Mouse (Mus musculus): ENCODE data around the gene Hyal2. TPM values are rescaled to one million over a fixed set of nuclear protein-coding genes. Genes with fewer than 3 reads are reported as not detected.

Gene Hyal2
- polyA plus RNA-seq, 1 experiment: 103 TPM

DNA sequence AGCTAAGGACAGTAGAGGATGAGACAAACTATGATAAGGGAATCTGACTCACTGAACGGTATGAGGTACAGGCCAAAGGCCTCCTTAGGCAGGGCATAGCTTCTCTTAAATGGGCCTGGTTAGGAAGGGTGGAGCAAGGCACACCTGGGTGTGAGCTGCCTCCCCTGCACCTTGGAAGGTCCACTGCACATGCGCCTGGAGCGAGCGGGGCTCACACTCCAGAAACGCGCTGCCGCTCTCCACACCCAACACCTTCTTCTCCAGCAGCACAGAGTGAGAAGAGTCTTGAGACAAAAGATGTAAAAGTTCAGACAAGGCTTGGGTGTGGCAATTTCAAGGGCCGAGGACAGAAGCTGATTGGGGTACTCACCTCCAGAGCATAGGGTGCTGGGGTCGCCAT is 31.7 kb downstream of the Hyal2 start:
- peak; percentile 44 for DNase-seq
- peaks cover 29% of the 10 kb centered on the region for H3K4me1 ChIP-seq (ENCODE audit: control insufficient read depth, insufficient read depth, low read length)
- peak overlapping the region; percentile 3; the same call in 1 of the 2 replicates for H3K4me3 ChIP-seq (ENCODE audit: insufficient read depth, low read depth, low read length)
- TF ChIP-seq POLR2A (IDR thresholded peaks at IDR 0.05; ENCODE audit: low read depth, low read length) (no peak), CTCF (conservative IDR thresholded peaks at IDR 0.05; ENCODE audit: insufficient read depth, insufficient read length, low read depth, low read length) (no peak)
- no peaks in the 10 kb centered on the region for H3K36me3 ChIP-seq (ENCODE audit: control insufficient read depth, insufficient read depth, low read length)
- H3K27me3 ChIP-seq (replicated peaks; ENCODE audit: control insufficient read depth, insufficient read depth, low read length): no peaks in the 10 kb centered on the region
- no peak overlapping the region for H3K27ac ChIP-seq (ENCODE audit: insufficient read depth, low read depth, low read length)
- 68% methylated on average over 9 of the region's 9 CpGs for WGBS

- Histone ChIP-seq H3K27me3 (replicated peaks; ENCODE audit: control insufficient read depth, insufficient read depth, low read length) (no peaks in the 10 kb centered on the region), H3K4me3 (ENCODE audit: insufficient read depth, low read depth, low read length) (peak overlapping the region; percentile 3; the same call in 1 of the 2 replicates), H3K36me3 (ENCODE audit: control insufficient read depth, insufficient read depth, low read length) (no peaks in the 10 kb centered on the region), H3K27ac (ENCODE audit: insufficient read depth, low read depth, low read length) (no peak overlapping the region), H3K4me1 (ENCODE audit: control insufficient read depth, insufficient read depth, low read length) (peaks cover 29% of the 10 kb centered on the region)
- 65% methylated on average over 14 of the region's 14 CpGs for WGBS
- TF ChIP-seq POLR2A (IDR thresholded peaks at IDR 0.05; ENCODE audit: low read depth, low read length) (no peak), CTCF (conservative IDR thresholded peaks at IDR 0.05; ENCODE audit: insufficient read depth, insufficient read length, low read depth, low read length) (no peak)
- peak; percentile 63 for DNase-seq
Observed at GRCm38 (mm10) chr9:107599842-107600241, 32.1 kb downstream of the Hyal2 start.

GRCm38 (mm10) chr9:107600745-107601144 is 33.0 kb downstream of the Hyal2 start:
- 73% methylated on average over 12 of the region's 12 CpGs for WGBS
- H3K4me3 ChIP-seq (ENCODE audit: insufficient read depth, low read depth, low read length): no peak overlapping the region
- H3K27ac ChIP-seq (ENCODE audit: insufficient read depth, low read depth, low read length): no peak overlapping the region
- H3K27me3 ChIP-seq (replicated peaks; ENCODE audit: control insufficient read depth, insufficient read depth, low read length): no peaks in the 10 kb centered on the region
- TF ChIP-seq CTCF (conservative IDR thresholded peaks at IDR 0.05; ENCODE audit: insufficient read depth, insufficient read length, low read depth, low read length) (peak; percentile 36), POLR2A (IDR thresholded peaks at IDR 0.05; ENCODE audit: low read depth, low read length) (no peak)
- peak; percentile 70 for DNase-seq
- H3K4me1 ChIP-seq (ENCODE audit: control insufficient read depth, insufficient read depth, low read length): peaks cover 36% of the 10 kb centered on the region
- H3K36me3 ChIP-seq (ENCODE audit: control insufficient read depth, insufficient read depth, low read length): no peaks in the 10 kb centered on the region

GRCm38 (mm10) chr9:107601275-107601674 is 33.5 kb downstream of the Hyal2 start:
- no peak overlapping the region for H3K27ac ChIP-seq (ENCODE audit: insufficient read depth, low read depth, low read length)
- no peaks in the 10 kb centered on the region for H3K36me3 ChIP-seq (ENCODE audit: control insufficient read depth, insufficient read depth, low read length)
- TF ChIP-seq CTCF (conservative IDR thresholded peaks at IDR 0.05; ENCODE audit: insufficient read depth, insufficient read length, low read depth, low read length): no peak
- no peaks in the 10 kb centered on the region for H3K27me3 ChIP-seq (replicated peaks; ENCODE audit: control insufficient read depth, insufficient read depth, low read length)
- no peak for DNase-seq
- H3K4me3 ChIP-seq (ENCODE audit: insufficient read depth, low read depth, low read length): no peak overlapping the region
- WGBS: 84% methylated on average over 11 of the region's 11 CpGs
- H3K4me1 ChIP-seq (ENCODE audit: control insufficient read depth, insufficient read depth, low read length): peaks cover 38% of the 10 kb centered on the region

DNA sequence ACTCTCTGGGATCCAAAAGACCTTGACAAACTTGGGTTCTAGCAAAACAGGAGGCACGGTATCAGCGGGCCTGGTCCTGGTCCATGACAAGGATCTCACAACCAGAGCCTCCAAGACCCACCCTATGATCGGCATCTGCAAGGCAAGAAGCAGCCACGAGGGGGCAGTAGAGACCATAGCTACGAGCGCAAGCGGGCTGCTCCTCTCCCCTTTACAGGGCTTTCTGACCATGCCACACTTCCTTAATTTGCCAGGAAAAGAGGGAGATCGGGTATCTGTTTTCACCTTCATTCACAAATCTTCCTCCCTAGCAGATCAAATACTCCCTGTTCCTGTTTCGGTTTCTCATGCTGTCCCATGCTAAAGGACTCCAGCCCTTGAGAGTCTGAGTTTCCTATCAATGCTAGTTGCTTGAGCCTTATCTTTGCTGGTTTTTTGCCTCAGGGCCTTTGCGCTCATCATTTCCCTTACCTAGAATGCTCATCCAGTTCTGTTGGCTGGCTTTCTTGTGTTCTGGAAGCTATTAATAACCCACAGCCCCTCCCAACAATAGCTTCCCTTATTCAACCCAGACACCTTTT is 34.4 kb downstream of the Hyal2 start:
- WGBS: 9% methylated on average over 10 of the region's 10 CpGs
- no peaks in the 10 kb centered on the region for H3K27me3 ChIP-seq (replicated peaks; ENCODE audit: control insufficient read depth, insufficient read depth, low read length)
- DNase-seq: peak; percentile 91
- H3K4me1 ChIP-seq (ENCODE audit: control insufficient read depth, insufficient read depth, low read length): peaks cover 33% of the 10 kb centered on the region
- H3K27ac ChIP-seq (ENCODE audit: insufficient read depth, low read depth, low read length): no peak overlapping the region
- H3K4me3 ChIP-seq (ENCODE audit: insufficient read depth, low read depth, low read length): no peak overlapping the region
- no peak for TF ChIP-seq POLR2A (IDR thresholded peaks at IDR 0.05; ENCODE audit: low read depth, low read length)
- TF ChIP-seq CTCF (conservative IDR thresholded peaks at IDR 0.05; ENCODE audit: insufficient read depth, insufficient read length, low read depth, low read length): peak; percentile 98
- H3K36me3 ChIP-seq (ENCODE audit: control insufficient read depth, insufficient read depth, low read length): no peaks in the 10 kb centered on the region

- 58% methylated on average over 6 of the region's 6 CpGs for WGBS
- TF ChIP-seq CTCF (conservative IDR thresholded peaks at IDR 0.05; ENCODE audit: insufficient read depth, insufficient read length, low read depth, low read length): no peak
- no peak for TF ChIP-seq POLR2A (IDR thresholded peaks at IDR 0.05; ENCODE audit: low read depth, low read length)
- H3K4me3 ChIP-seq (ENCODE audit: insufficient read depth, low read depth, low read length): no peak overlapping the region
- no peaks in the 10 kb centered on the region for H3K27me3 ChIP-seq (replicated peaks; ENCODE audit: control insufficient read depth, insufficient read depth, low read length)
- DNase-seq: no peak
- H3K27ac ChIP-seq (ENCODE audit: insufficient read depth, low read depth, low read length): no peak overlapping the region
- H3K4me1 ChIP-seq (ENCODE audit: control insufficient read depth, insufficient read depth, low read length): peaks cover 24% of the 10 kb centered on the region
- H3K36me3 ChIP-seq (ENCODE audit: control insufficient read depth, insufficient read depth, low read length): no peaks in the 10 kb centered on the region
Observed at GRCm38 (mm10) chr9:107603251-107603650, 35.5 kb downstream of the Hyal2 start.

GRCm38 (mm10) chr9:107605041-107605661 is 37.4 kb downstream of the Hyal2 start:
- H3K27me3 ChIP-seq (replicated peaks; ENCODE audit: control insufficient read depth, insufficient read depth, low read length): no peaks in the 10 kb centered on the region
- peak overlapping the region; percentile 99 for H3K27ac ChIP-seq (ENCODE audit: insufficient read depth, low read depth, low read length)
- TF ChIP-seq CTCF (conservative IDR thresholded peaks at IDR 0.05; ENCODE audit: insufficient read depth, insufficient read length, low read depth, low read length): no peak
- no peak for TF ChIP-seq POLR2A (IDR thresholded peaks at IDR 0.05; ENCODE audit: low read depth, low read length)
- peaks cover 29% of the 10 kb centered on the region for H3K4me1 ChIP-seq (ENCODE audit: control insufficient read depth, insufficient read depth, low read length)
- 22% methylated on average over 23 of the region's 23 CpGs for WGBS
- H3K36me3 ChIP-seq (ENCODE audit: control insufficient read depth, insufficient read depth, low read length): no peaks in the 10 kb centered on the region
- peak overlapping the region; percentile 42 for H3K4me3 ChIP-seq (ENCODE audit: insufficient read depth, low read depth, low read length)
- peak; percentile 78 for DNase-seq
